Mouse (Mus musculus): Measurements from ENCODE around the gene Hist1h1b.

DNA sequence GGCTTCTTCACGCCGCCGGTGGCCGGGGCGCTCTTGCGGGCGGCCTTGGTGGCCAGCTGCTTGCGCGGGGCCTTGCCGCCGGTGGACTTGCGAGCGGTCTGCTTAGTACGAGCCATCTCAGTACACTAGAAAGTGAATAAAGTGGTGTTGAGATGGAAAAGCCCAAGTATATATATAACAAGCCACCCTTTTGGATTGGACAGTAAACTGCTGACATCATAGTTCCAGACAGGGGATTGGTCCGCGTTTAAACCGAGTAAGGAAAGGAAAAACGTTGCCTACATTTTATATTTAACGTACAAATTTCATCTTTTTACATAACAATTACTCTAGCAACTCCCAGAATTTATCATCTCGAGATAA lies 2.8 kb upstream of the Hist1h1b start, which contains the start of gene Hist1h3i:
- 0 out of 2 replicates have a peak, but pooled peaks have one; percentile 6 for TF ChIP-seq POLR2A (IDR thresholded peaks at IDR 0.05; ENCODE audit: extremely low read depth, insufficient read depth, low read length)
- no peak for TF ChIP-seq CTCF (IDR thresholded peaks at IDR 0.05; ENCODE audit: low read depth, low read length)

Data from liver, adult 2 months (tissue).